Mouse (Mus musculus) natural killer cell, adult 2 months (primary cell): ENCODE results near the gene Tcea3.

ENCODE experiments used
- DNase-seq, 2 experiments: peaks; one replicate each; pipeline ENCODE4 v3.0.0; 2022; ENCODE audit warnings: low spot score in 2 of 2

Tcea3 gene

DNA sequence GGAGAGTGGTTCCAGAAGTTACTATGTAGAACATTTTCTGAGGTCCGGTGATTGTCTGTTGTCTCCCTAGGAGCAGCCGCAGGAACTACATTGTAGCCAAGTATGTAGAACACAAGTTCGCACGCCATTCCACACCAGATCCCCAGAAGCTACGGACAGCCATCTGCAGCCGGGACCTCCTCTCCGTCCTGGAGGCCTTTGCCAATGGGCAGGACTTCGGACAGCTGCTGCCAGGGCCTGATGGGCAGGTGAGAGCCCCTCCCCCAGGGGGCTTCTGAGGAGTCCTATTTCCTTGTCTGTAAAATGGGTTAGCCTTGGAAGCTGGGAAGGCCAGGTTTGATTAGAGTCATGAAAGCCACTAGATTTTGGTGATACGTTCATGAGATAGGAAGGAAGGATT, 8.4 kb upstream of the Tcea3 start:
- DNase-seq = no peak

DNA sequence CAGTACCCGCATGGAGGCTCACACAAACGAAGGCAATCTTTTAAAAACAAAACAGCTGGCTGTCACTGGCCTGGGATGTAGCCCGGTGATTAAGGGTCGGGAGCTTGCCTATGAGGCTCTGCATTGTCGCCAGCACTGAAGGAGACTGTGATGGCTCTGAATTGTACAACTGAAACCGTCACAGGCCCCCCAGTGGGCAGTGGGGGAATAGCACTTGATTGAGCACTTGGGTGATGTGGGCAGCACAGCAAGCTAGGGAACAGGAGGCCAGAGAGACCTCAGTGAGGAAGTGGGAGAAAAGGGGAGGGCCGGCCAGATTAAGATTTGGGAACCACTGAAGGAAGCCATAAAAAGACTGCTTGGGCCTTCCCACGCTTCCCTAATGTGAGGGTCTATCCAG, 7.9 kb upstream of the Tcea3 start:
- DNase-seq = peak; percentile 62 to 78

DNA sequence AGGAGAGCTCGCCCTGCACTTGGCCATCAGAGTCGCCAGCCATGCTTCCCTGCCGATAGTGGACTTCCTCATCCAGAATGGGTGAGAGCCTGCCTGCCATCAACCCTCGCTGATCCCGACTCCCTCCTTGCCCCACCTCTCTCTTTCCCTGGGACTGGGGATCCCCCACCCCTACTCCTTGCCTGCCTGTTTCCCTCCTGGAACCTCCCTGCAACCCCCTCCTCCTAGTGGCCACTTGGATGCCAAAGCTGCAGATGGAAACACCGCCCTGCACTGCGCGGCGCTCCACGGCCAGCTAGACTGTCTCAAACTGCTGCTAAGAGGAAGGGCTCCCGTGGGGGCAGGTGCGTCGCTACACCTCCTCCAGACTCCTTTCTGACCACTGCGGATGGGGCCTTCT, 7.4 kb upstream of the Tcea3 start:
- no peak for DNase-seq

DNA sequence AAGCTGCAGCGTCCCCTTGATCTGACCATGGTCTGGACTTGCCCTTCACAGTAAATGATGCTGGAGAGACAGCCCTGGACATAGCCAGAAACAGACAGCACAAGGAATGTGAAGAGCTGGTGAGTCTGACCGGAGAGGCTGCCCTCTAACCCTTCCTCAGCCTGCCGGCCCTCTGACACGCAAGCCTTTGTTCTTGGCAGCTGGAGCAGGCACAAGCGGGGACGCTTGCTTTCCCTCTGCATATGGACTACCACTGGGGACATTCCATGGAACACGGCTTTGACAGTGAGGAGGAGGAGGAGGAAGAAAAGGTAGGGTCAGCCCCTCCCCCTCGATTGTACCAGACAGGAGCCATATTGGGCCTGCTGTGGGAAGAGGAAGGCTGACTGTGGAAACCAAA, 6.6 kb upstream of the Tcea3 start:
- no peak for DNase-seq

DNA sequence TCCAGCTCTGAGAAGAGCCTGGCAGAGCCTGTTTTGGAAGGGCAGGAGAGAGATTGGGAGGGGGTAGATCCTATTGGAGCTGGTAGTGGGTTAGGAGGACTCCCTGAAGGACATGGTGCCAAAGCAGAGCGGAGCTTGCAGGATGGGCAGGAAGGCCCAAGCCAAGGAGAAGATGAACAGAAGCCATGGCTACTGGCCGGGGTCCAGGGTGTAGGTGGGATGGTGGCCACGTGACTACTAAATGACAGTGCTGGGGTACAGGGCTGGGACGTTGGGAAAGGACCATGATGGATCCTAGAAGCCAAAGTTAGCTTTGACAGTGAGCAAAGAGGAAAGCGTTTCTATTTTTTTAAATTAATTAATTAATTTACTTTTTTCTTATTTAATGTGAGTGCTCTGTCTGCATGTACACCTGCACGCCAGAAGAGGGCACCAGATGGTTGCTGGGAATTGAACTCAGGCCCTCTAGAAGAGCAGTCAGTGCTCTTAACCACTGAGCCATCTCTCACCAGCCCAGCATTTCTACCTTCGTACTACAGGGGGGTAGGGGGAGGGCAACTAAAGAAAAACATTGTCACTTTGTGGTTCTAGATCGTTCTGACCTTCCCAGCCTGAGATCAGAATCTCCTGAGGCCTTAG, 5.3 kb upstream of the Tcea3 start:
- DNase-seq = no peak

DNA sequence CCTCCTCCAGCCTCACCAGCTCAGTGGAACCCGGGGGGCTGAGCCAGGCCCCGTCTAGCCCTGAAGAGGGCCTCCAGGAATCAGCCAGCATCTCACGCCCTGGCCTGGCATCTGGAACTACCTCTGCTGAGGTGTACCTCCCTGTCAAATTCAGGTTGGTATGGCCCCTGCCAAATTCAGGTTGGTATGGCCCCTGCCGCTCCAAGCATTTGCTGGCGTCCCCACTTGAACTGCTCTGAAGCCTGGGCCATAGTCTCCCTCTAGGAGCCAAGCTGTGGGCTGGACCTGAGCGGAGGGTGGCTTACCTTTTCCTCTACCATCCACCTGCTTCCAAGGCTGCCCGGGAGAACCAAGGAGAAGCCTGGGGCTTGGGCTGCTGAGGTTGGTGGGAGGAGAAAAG, 4.8 kb upstream of the Tcea3 start:
- DNase-seq = no peak

DNA sequence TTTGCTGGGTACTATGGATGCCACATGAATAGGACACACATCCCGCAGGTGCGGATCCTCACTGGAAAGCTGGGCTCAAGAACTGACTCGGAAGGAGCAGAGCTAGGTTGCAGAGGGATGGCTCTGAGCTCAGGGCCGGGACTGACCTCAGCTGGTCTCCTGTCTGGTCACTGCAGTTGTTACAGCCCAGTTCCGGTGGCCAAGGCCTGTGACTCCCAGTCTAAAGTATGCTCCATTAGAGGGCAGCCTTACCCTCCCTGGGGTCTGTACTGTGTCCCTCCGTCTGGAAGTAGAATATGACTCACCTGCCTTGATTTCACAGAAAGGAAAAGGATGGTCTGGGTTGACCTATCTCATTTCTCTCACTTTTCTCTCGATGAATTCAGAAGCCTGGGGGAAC, 3.3 kb upstream of the Tcea3 start:
- DNase-seq = no peak

DNA sequence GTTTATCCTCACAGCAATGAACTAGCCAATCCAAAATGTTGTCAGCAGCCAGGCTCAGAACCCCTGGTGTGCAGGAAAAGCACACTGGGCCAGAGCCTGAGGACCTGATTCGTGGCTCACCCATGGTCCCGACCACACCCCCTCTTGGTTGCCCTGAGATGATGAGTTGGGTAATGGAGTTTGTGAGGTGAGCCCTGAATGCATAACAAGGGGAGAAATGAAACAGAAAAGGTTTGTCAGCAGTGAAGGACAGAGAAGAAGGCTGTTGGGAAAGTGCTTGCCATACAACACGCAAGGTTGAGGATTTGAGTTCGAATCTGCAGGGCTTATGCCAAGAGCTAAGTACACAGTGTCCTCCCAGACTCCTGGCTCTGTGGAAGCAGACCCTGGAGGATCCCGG, 1.8 kb upstream of the Tcea3 start:
- no peak for DNase-seq

DNA sequence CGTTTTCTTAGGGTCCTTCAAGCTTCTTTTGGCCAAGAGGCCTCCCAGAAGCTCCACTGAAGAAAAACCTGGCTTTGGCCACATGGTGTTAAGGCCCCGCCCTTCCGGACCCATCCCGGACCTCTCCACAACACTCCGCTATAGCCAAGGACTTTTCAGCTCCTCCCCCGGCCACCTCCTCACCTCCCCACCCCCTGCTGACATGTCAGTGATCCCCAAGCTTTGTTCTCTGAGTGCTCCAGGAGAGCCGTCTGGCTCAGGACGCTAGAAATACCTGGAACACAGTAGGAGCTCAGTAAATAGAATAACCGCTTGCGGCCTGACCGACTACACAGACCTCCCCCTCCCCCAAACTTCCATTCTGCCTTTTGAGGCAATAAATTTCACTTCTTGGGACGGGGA, 960 bp upstream of the Tcea3 start:
- DNase-seq = no peak

DNA sequence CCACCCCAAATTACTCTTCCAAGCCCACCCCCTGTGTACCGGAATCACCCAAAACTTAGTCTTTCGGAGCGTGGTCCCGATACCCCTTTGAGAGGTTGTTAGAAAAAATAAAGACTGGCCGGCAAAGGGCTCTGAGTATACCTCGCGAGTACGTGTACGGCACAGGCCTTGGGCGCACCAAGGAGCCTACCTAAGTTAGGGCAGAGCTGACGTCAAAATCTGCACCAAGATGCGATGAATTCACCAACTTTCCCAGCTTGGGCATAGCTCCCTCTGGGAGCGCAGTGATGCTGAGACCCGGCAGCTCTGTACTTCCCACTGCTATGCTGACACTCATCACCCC, 172 bp upstream of the Tcea3 start:
- no peak for DNase-seq

DNA sequence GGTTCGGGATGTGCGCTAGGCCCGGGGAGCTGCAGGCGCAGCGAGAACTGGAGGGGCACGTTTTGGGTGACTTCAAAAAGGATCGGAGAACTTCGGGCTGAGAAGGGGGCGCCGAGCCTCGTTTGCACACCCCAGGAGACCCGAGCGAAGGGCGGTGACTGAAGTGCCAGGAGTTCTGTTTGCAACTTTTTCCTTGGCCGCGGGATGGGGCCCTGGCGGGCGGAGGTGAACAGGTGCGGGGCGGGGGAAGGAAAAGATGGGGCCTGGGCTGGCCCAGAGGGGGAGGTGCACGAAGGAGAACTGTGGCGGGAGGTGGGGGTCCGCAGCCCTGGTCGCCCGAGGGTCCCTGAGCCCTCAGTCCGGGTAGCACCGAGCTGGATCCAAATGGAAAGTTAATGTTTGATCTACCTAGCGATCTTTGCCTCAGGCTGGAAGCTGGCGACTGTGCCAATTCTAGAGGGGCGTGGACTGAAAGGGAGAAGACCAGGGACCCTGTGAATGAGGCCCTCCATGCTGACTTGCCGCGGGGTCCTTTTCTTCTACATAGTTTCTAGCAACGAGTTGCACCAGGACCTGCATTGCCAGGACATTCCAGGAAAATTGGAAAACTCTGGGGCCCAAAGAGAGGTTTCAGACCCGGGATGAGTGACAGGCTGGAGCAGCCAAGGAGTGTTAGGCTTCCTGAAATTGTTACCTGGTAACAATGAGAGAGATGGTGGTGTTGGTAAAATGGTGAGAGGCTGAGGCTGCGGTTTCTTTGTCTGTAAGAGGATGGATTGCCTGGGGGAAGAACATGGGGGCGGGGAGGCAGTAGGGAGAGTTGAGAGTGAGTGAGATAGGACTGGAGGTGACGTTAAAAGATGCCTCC, 1.2 kb downstream of the Tcea3 start:
- no peak for DNase-seq

DNA sequence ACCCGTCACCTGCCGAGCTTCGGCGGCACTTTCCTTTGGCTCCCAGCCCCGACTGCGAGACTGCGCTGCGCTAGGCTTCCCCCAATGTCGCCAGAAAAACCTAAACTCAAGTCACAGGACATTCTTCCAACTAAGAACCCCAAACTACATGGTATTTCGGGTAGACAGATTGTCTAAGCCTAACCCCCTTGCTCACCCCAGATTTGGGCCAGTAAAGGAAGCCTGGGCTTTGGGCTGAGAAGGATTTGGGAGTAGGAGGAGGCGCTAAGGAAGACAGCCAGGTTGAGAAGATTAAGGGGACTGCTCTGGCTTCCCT, 1.8 kb downstream of the Tcea3 start:
- no peak for DNase-seq

DNA sequence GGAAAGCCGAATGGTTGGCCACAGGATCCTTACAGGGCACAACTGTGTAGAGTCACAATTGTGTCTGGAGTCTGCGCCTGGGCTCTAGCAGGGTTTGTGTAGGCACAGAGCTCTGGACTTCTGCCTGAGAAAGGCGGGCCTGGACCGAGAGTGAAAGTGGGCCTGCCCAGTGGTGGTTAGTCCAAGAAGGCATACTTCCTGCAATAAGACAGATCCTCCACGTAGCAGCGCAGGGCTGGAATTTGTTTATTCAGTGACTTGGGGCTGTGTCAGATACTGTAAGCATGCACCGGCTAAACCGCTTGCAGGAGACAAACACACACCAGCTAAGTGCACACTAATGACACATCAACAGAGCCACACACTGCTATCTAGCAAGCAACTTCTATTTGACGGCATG, 2.3 kb downstream of the Tcea3 start:
- no peak for DNase-seq

DNA sequence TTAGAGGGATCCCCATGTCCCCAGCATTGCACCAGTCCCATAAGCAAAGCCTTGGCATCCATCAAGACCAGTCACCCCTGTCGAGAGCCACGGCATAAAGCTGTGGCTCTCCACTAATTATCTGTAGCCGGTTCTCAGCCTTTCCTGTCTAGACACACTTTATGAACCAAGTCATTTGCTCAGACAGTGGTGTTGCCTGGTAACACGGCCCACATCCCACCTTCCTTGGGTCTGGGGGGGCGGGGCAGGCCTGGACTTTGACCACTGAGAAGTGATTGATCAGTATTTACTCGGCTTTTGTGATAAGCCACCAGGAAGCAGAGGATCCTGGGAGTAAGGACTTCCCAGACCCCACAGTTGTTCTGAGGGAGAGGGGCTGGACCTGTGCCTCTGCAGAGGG, 8.4 kb downstream of the Tcea3 start:
- DNase-seq = no peak

DNA sequence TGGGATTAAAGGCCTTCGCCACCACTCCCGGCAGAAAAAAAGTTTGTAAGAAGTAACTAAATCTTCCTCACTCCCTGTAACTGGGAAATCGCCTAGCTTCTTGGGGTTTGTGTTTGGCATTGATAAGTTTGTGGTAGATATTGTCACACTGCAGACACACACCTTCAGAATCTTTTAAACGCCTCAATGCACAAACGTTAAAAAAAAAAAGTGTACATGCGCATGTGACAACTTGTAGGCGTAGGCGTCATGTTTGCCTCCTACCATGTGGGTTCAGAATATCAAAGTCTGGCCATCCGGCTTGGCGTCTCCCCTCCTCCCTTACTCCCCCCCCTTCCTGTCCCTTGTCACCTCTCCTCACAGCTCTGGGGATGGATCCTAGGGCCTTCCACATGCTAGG, 9.2 kb downstream of the Tcea3 start:
- no peak for DNase-seq

DNA sequence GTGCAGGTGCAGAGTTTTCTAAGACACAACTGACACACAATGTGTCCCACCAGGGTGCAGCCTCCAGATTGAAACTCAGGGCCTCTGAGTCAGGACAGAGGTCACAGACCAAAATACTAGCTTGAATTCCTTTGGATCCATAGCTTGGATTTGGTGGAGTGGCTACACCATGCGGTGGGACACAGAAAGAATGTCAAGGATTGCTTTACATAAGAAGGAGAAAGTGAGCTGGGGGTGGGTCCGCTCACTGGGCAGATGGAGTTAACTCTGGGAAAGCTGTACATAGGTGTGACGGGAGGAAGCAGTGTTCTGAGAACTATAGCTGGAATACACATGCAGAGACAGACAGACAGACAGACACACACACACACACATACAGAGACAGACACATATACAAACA, 12.4 kb downstream of the Tcea3 start:
- DNase-seq = no peak

DNA sequence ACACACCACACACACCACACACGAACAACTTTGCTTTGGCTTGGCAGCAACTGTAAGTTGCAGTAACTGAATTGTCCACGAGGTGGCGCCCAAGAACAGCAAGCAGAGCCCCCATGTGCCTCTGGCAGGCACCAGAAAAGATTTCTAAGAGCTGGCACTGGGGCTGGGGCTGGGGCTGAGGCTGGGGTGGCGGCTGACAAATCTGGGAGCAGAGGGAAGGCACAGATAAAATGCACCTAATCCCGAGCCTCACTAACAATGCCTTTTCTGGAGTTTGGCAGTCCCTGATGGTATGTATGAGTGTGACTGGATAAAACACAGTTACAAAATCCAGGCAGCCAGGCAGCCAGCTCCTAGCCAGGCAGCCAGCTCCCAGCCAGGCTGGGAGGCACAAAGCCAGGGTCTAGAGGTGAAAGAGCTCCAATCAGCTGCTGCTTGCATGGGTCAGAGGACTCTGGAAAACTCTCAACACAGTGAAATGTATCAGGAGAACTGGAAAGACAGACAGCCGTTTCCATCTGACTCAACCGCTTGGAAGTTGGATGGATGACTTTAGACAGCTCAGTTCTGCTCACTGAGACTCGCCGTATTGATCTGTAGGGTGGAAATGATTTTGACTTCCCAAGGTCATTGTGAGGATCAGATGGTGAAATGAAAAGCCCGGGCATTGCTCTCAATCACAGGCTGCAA, 13.1 kb downstream of the Tcea3 start:
- peak; percentile 71 to 82 for DNase-seq

DNA sequence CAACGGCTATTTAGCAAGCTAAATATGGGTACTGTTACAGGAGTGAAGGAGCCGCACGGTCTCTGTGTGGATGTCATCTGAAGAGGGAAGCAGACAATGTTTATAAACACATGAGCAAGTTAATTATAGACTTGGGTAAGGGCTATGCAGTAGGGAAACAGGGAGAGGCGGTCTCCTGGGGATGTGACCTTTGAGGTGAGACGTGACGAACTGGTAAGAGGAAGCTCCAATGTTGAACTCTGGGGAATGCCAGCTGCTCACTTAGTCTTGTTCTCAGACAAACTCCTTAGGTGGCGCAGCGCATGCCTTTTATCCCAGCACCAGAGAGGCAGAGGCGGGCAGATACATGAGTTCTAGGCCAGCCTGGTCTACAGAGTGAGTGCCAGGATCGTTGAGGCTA, 14.4 kb downstream of the Tcea3 start:
- DNase-seq = no peak

DNA sequence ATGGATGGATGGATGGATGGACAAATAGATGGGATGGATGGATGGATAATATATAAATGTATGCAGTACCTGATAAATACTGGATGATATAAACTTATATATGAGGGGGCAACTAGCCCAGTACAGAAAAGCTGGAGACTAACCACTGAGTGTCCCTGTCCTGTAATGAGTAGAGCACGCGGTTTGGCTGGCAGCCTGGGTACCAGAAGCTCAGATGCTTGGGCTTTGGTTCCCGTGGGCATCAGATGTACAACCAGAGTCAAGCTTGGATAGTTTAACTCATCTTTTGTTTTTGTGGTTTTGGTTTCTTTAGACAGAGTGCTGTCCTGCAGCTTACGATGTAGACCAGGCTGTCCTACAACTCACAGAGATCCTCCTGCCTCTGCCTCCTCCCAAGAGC, 16.0 kb downstream of the Tcea3 start:
- DNase-seq = no peak

DNA sequence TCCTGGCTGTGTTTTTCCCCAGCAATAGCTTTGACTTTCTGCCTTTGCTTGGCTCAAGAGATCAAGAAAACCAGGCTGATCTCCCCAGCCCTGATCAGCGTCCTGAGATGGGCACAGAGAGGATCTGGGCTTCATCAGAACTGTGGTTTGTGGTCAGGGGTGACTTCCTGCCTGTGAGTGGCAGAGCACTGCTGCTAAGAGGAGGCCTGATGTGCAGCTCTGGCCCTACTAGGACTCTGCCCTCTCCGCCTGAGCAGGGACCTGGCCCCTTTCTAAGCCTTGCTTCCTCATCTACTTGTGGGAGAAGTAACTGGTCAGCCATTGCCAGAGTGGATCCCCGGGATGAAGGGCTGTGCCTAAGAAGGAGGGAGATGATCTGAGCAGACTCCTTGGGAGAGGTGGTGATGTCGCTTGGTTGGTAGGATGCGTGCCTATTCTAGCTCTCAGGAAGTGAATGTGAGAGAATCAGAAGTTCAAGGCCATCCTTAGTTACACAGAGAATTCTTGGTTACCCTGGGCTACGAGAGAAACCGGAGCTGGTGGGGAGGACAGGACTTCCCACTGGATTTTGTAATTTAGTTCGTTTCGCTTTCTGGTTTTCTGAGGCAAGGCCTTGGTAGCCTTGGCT, 19.3 kb downstream of the Tcea3 start:
- peak; percentile 71 to 76 for DNase-seq

DNA sequence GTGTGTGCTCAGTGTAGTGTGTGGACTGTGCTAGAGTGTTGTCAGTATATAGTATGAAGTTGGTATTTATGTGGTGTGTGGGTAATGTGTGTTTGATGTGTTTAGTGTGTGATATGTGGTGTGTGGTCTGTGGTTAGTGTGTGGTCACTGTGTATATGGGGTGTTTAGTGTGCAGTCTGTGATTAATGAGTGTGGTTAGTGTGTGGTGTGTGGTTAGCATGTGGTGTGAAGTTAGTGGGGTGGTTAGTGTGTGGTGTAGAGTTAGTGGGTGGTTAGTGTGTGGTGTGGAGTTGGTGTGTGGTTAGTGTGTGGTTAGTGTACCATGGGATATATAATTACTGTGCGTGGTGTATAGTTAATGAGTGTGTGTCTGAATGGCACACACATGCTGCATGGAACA, 21.4 kb downstream of the Tcea3 start:
- peak; percentile 21 to 38 for DNase-seq

DNA sequence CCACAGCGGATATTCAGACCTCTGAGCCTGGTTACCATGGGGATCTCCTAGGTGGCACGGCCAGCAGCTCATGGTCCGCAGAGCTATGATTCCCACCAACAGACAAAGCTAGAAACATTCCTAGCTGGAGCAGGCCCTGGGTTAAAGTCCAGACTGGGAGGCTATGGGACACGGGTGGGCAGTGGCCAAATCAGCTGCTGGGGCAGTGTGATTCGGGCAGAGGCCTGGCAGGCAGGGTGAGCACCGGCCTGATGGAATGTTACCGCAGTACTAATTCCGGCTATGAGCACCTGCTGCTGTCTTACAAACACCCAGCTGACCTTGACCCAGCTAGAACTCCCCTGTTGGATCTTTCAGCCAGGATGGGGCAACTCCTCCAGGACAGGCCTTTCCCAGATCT, 23.1 kb downstream of the Tcea3 start:
- DNase-seq = no peak

DNA sequence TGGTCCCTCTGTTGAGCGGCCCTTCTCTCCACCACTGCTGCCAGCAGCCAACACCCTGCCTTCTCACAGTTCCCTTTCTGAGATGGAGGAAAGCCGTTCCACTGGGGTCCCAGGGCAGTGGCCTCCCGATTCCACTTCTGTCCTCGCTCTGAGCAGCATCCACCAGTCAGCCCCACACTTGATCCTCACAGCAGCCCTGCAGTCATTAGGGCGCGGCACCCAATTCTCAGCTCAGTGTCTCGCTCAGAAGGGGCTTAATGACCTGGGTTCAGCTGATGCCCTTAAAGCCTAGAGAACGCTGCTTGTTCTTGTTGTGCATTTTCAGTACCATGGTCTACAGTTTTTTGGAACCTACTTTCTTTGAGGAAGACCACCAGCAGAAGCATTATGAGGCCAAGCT, 33.6 kb downstream of the Tcea3 start:
- DNase-seq = no peak
